Mouse (Mus musculus) intestine, postnatal 0 days (tissue): Measurements from ENCODE around the gene Echdc3. TPM values are rescaled to one million over a fixed set of nuclear protein-coding genes. Genes with fewer than 3 reads are reported as not detected.

Experiments used
- ATAC-seq: fragments of 200-750 bp; cut with Nextera tagmentation; 2 replicates; pipeline ENCODE4 v1.8.0; 2017; ENCODE audit warnings: mild to moderate bottlenecking, moderate TSS enrichment, moderate library complexity
- H3K27ac ChIP-seq: fragments of 300-500 bp; sonication (generic); 2 replicates; pipeline ENCODE4 v1.5.1; 2014; ENCODE audit warnings: mild to moderate bottlenecking, low read depth, low read length, moderate library complexity
- H3K27me3 ChIP-seq: fragments of 300-500 bp; sonication (generic); replicated peaks from 2 replicates; pipeline ENCODE4 v1.6.1; 2014; ENCODE audit warnings: low read length, mixed read lengths; ENCODE audit not compliant: control insufficient read depth, insufficient read depth
- H3K36me3 ChIP-seq: fragments of 300-500 bp; sonication (generic); 2 replicates; pipeline ENCODE4 v1.6.1; 2014; ENCODE audit warnings: mild to moderate bottlenecking, moderate library complexity; ENCODE audit not compliant: control insufficient read depth, insufficient read depth
- H3K4me1 ChIP-seq: fragments of 300-500 bp; sonication (generic); replicated peaks from 2 replicates; pipeline ENCODE4 v1.6.1; 2014; ENCODE audit warnings: antibody characterized with exemption, low read length, mixed read lengths; ENCODE audit not compliant: control insufficient read depth, insufficient read depth
- H3K4me2 ChIP-seq: fragments of 300-500 bp; sonication (generic); replicated peaks from 2 replicates; pipeline ENCODE4 v1.6.1; 2014; ENCODE audit warnings: low read depth, mild to moderate bottlenecking, moderate library complexity
- H3K4me3 ChIP-seq: fragments of 300-500 bp; sonication (generic); 2 replicates; pipeline ENCODE4 v1.5.1; 2014; ENCODE audit warnings: low read depth, low read length
- H3K9ac ChIP-seq: fragments of 300-500 bp; sonication (generic); 2 replicates; pipeline ENCODE4 v1.6.1; 2014; ENCODE audit warnings: mild to moderate bottlenecking, low read depth, low read length
- H3K9me3 ChIP-seq: fragments of 300-500 bp; sonication (generic); 2 replicates; pipeline ENCODE4 v1.6.1; 2016; ENCODE audit warnings: mixed run types; ENCODE audit not compliant: control insufficient read depth
- CTCF ChIP-seq: sonication (generic); IDR thresholded peaks from 2 replicates; pipeline ENCODE4 v1.5.1; 2016; ENCODE audit warnings: low read depth, mild to moderate bottlenecking, control low read depth, antibody characterized with exemption, moderate library complexity
- WGBS: fragments of 180-500 bp; shearing (Covaris S2); extraction: QIAGEN DNeasy Blood & Tissue Kit; methylation state at CpG from one replicate; pipeline ENCODE4 v1.1.7; 2014; 5-methylcytosine and 5-hydroxymethylcytosine counted together
- polyA plus RNA-seq: library from polyadenylated mRNA; unstranded; fragments of >200 nt; fragmentation: Nextera tagmentation; extraction: Ambion mirVana; gene quantifications from 2 replicates; pipeline ENCODE4 v1.2.1, GENCODE M21; 2015

Gene Echdc3
- polyA plus RNA-seq, 1 experiment from 2014 or later, result 3.1 TPM

DNA sequence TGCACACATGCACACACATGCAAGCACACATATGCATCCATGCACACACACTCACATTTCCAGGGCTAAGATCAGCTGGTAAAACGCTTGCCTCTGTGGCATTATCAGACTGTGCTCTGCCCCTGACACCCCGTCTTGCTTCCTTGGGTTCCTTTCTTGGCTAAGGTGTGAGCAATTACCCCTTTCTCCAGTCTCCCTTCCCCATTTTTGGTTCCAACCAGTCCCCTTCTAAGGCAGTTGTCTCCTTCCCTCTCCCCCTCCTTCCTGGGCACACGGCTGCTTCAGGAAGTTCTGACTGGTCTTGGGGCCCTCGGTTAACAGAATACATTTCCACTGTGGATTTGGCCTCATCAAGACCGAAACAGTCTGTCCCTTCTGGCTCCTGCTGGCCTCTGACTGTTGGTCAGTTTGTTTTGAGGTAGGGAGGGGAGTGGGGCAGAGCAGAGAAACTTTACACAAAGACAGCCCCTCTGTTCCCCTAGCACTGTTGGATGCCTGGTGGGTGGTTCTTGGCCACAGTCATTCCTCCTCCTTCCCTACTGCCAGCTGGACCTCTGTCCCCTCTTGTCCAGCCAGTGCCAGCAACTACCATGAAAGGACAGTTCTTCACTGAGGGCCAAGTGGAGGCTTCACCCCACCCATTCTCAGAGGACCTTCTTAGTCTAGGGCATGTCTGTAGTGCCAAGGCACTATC lies 16.9 kb upstream of the Echdc3 start:
- H3K36me3 ChIP-seq, result no peaks in the 10 kb centered on the region
- no peaks in the 10 kb centered on the region for H3K27me3 ChIP-seq
- TF ChIP-seq CTCF, result no peak
- no peak overlapping the region for H3K27ac ChIP-seq
- no peak overlapping the region for H3K4me3 ChIP-seq
- 74% methylated on average over 5 of the region's 5 CpGs for WGBS
- H3K9me3 ChIP-seq, result no peaks in the 10 kb centered on the region
- H3K9ac ChIP-seq, result no peak overlapping the region
- H3K4me1 ChIP-seq, result no peaks in the 10 kb centered on the region
- no peak overlapping the region for H3K4me2 ChIP-seq
- ATAC-seq, result no peak

DNA sequence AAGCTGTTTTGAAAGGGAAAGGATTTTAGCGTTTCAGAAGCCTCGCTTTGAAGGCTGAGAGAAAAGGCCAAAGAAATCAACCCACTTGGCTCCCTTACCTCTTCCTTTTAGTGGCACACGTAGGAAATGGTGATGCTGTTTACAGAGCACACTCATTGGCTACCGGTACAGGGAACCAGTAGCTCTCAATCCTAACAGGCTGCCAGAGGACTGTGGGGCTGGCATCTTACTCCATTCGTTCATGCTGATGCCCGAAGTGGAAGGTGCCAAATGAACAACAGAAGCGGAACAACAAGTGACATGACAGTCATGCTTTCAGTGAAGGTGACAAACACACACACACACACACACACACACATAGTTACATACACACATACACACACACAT lies 14.2 kb upstream of the Echdc3 start:
- H3K4me1 ChIP-seq, result no peaks in the 10 kb centered on the region
- H3K9me3 ChIP-seq, result no peaks in the 10 kb centered on the region
- H3K4me3 ChIP-seq, result no peak overlapping the region
- TF ChIP-seq CTCF, result no peak
- H3K27ac ChIP-seq, result no peak overlapping the region
- ATAC-seq, result no peak
- no peak overlapping the region for H3K9ac ChIP-seq
- no peaks in the 10 kb centered on the region for H3K27me3 ChIP-seq
- no peaks in the 10 kb centered on the region for H3K36me3 ChIP-seq
- WGBS, result 84% methylated on average over 7 of the region's 7 CpGs
- no peak overlapping the region for H3K4me2 ChIP-seq

- no peaks in the 10 kb centered on the region for H3K9me3 ChIP-seq
- H3K27ac ChIP-seq, result no peak overlapping the region
- no peak overlapping the region for H3K4me2 ChIP-seq
- no peak overlapping the region for H3K4me3 ChIP-seq
- ATAC-seq, result no peak
- no peak overlapping the region for H3K9ac ChIP-seq
- no peaks in the 10 kb centered on the region for H3K36me3 ChIP-seq
- 76% methylated on average over 10 of the region's 10 CpGs for WGBS
- H3K27me3 ChIP-seq, result no peaks in the 10 kb centered on the region
- no peaks in the 10 kb centered on the region for H3K4me1 ChIP-seq
- no peak for TF ChIP-seq CTCF
These were observed 13.7 kb upstream of the Echdc3 start for GRCm38 (mm10) chr2:6226361-6227058.

DNA sequence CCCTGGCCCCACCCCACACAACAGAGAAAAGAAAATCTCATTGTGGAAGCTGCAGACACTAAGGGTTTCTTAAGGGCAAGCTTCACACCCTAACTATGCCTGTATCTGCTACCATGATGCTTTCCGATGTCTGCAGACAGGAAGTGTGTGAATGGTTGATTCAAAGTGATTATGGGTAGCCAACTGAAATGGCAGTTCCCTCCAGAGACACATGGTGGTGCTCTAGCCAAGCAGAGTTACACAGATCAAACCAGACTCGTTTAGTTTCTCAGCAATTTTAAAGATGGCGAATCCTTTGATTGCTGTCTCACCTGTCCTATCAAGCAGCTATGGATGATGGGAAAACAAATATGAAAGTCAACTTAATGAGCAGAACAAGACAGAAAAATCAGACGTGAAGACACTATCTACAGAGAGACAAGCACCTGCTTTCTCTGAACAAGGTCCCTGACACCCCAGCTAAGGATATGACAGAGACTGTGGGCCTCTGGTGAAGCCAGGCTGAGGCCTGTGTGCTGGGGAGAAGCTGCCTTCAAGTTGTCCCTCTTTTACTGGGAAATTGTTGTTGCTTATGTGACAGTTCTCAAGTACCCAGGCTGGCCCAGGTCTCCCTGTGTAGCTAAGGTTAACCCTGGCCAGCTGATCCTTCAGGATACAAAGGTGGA lies 7.4 kb upstream of the Echdc3 start:
- Histone ChIP-seq H3K4me1 (no peaks in the 10 kb centered on the region), H3K27me3 (no peaks in the 10 kb centered on the region), H3K4me3 (no peak overlapping the region), H3K9ac (no peak overlapping the region), H3K9me3 (no peaks in the 10 kb centered on the region), H3K27ac (no peak overlapping the region), H3K36me3 (no peaks in the 10 kb centered on the region), H3K4me2 (no peak overlapping the region)
- TF ChIP-seq CTCF, result peak; percentile 98
- peak; percentile 73 for ATAC-seq
- WGBS, result 15% methylated on average over 4 of the region's 4 CpGs

DNA sequence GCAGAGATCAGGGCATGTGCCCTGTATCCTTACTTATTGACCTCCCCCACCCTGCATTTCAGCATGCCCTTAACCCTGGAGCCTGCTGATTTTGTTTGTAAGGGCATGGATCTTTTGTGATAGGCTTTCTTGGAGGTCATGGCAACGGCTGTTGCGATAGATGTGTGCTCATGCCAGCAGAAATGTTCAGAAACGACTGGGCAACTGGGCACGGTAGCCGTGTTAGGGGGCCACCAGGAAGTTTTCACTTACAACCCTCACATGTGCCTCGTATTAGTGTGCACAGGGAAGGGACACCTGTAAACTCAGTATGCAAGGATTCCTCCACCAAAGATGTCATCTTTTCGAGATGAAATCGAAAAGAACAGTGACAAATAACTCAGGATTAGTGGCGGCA lies 508 bp downstream of the Echdc3 start:
- 0 out of 2 replicates have a peak, but pooled peaks have one; percentile 5 for ATAC-seq
- peak overlapping the region; percentile 87 for H3K27ac ChIP-seq
- H3K9ac ChIP-seq, result peak overlapping the region; percentile 75
- 26% methylated on average over 9 of the region's 9 CpGs for WGBS
- TF ChIP-seq CTCF, result no peak
- H3K4me3 ChIP-seq, result peak overlapping the region; percentile 51
- no peaks in the 10 kb centered on the region for H3K36me3 ChIP-seq
- peaks cover 4% of the 10 kb centered on the region for H3K4me1 ChIP-seq
- peak overlapping the region; percentile 75 for H3K4me2 ChIP-seq
- no peaks in the 10 kb centered on the region for H3K9me3 ChIP-seq
- no peaks in the 10 kb centered on the region for H3K27me3 ChIP-seq

GRCm38 (mm10) chr2:6210840-6211239 lies 2.0 kb downstream of the Echdc3 start:
- no peaks in the 10 kb centered on the region for H3K27me3 ChIP-seq
- no peaks in the 10 kb centered on the region for H3K9me3 ChIP-seq
- ATAC-seq, result no peak
- no peak overlapping the region for H3K4me2 ChIP-seq
- WGBS, result 98% methylated on average over 6 of the region's 6 CpGs
- H3K4me1 ChIP-seq, result peaks cover 4% of the 10 kb centered on the region
- no peak overlapping the region for H3K27ac ChIP-seq
- H3K36me3 ChIP-seq, result no peaks in the 10 kb centered on the region
- TF ChIP-seq CTCF, result no peak
- H3K9ac ChIP-seq, result no peak overlapping the region
- H3K4me3 ChIP-seq, result no peak overlapping the region
